Mouse (Mus musculus): ENCODE measurements at regions not wholly inside any gene's neighbourhood (a gene's known extent, or its start where the extent isn't known, plus 50 kb on each side); places are given as distances from the start of the nearest gene placed in this dataset.

DNA sequence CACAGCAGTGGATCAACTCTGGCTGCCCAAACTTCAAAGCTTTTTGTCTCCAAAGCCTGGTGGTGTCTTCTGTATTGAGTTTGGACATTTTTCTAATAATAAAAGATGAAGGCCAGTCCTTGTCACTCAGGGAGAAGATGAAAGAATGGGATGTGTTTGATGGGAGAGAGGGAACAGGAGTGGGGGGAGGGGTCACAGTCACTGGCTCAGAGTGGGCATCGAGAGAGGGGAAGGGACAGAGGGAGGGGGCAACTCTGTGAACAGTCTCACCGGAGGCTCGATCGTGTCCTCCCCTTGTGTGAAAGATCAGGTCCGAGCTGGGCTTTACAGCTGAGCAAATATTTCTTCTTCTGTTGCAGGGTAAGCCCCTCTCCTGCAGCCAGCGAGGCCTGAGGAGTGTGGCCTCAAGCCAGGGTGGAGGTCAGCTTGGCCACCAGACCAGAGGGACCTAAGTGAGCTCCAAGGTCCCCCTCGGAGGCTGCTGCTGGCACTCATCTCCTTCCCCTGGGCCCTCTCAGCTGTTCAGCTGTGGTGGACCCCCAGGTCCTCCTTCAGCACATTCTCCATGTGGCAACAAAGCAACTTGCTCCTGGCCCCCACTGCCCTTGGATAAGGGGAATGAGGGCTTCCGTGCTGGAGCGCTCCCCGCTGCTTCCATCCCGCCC, 108.0 kb upstream of the Zbtb40 start:
- Histone ChIP-seq H3K36me3 (replicated peaks in 1 of 2; ENCODE audit: control insufficient read depth in 1 of 2, insufficient read depth in 1 of 2, low read length in 1 of 2) (no peaks in the 10 kb centered on the region), H3K9me3 (replicated peaks; ENCODE audit: low read length) (peaks cover 7% of the 10 kb centered on the region), H3K4me2 (ENCODE audit: insufficient read depth, low read depth, poor library complexity, severe bottlenecking) (no peak overlapping the region), H3K9ac (ENCODE audit: insufficient read depth, low read depth) (no peak overlapping the region), H3K27ac (ENCODE audit: insufficient read depth, low read depth) (no peak overlapping the region), H3K27me3 (replicated peaks) (peaks cover 86% of the 10 kb centered on the region), H3K4me1 (ENCODE audit: control insufficient read depth in 1 of 2, insufficient read depth in 2 of 2) (no peaks in the 10 kb centered on the region), H3K79me2 (replicated peaks; ENCODE audit: control insufficient read depth, extremely low read depth, insufficient read depth, poor library complexity, severe bottlenecking) (no peaks in the 10 kb centered on the region), H3K4me3 (replicated peaks in 1 of 3; ENCODE audit: low read depth in 2 of 3, low read length in 2 of 3, poor library complexity in 1 of 3) (no peak overlapping the region)
- dilution Hi-C loops (cut with MboI; ENCODE audit: extremely low pct_ligation_motif_present, extremely low pct_unique_long_range_greater_than_20kb, low sequenced_read_pairs) (no loop called here), in situ Hi-C loops (cut with MboI; ENCODE audit: low pct_ligation_motif_present, low pct_unique_long_range_greater_than_20kb, low sequenced_read_pairs) (no loop called here)
- no peak for DNase-seq (ENCODE audit: extremely low read depth)
- TF ChIP-seq PAX5 (IDR thresholded peaks at IDR 0.05; ENCODE audit: low read length), result no peak
- no peak for TF ChIP-seq MAX (IDR thresholded peaks at IDR 0.05; ENCODE audit: low read length)
- TF ChIP-seq POLR2AphosphoS2 (IDR thresholded peaks at IDR 0.05; ENCODE audit: low read depth, low read length), result no peak
- no peak for TF ChIP-seq ZKSCAN1 (IDR thresholded peaks at IDR 0.05; ENCODE audit: borderline replicate concordance, low read depth, low read length)

DNA sequence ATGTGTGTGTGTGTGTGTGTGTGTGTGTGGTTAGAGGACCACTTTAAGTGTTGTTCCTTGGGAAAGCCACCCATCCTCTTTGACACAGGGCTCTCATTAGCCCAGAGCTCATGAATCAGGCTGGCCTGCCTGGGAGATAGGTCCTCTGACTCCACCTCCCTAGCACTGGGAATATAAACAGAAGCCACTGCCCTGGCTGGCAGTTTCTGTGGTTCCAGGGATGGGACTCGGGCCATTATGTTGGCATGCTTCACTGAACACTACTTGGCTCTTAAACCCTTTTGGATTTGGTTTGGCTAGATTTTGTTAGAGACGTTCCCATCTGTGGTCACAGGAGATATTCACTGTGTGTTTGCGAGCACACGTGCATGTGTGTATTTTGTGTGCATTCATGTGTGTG, 100.2 kb upstream of the Zbtb40 start:
- H3K4me3 ChIP-seq (replicated peaks in 1 of 3; ENCODE audit: low read depth in 2 of 3, low read length in 2 of 3, poor library complexity in 1 of 3), result no peak overlapping the region
- H3K9me3 ChIP-seq (replicated peaks; ENCODE audit: low read length), result peaks cover 10% of the 10 kb centered on the region
- DNase-seq (ENCODE audit: extremely low read depth), result no peak
- no peak overlapping the region for H3K4me2 ChIP-seq (ENCODE audit: insufficient read depth, low read depth, poor library complexity, severe bottlenecking)
- TF ChIP-seq USF1 (IDR thresholded peaks at IDR 0.05; ENCODE audit: low read depth, low read length) (no peak), KAT2A (IDR thresholded peaks at IDR 0.05; ENCODE audit: insufficient replicate concordance, low read length) (no peak), ELF1 (IDR thresholded peaks at IDR 0.05; ENCODE audit: low read depth, low read length) (no peak), USF2 (conservative IDR thresholded peaks at IDR 0.05; ENCODE audit: low read depth, low read length) (no peak), MAZ (IDR thresholded peaks at IDR 0.05; ENCODE audit: low read depth, low read length) (no peak), NELFE (IDR thresholded peaks at IDR 0.05; ENCODE audit: low read depth, low read length) (no peak), ZKSCAN1 (IDR thresholded peaks at IDR 0.05; ENCODE audit: borderline replicate concordance, low read depth, low read length) (no peak), PAX5 (IDR thresholded peaks at IDR 0.05; ENCODE audit: low read length) (no peak), HCFC1 (IDR thresholded peaks at IDR 0.05; ENCODE audit: low read depth, low read length) (no peak), CTCF (conservative IDR thresholded peaks at IDR 0.05 in 1 of 2, IDR thresholded peaks at IDR 0.05 in 1 of 2; ENCODE audit: low read depth in 2 of 2, low read length in 2 of 2) (no peak), MEF2A (IDR thresholded peaks at IDR 0.05; ENCODE audit: borderline replicate concordance, low read depth, low read length) (no peak), ZC3H11A (IDR thresholded peaks at IDR 0.05; ENCODE audit: low read depth, low read length) (no peak), SMC3 (IDR thresholded peaks at IDR 0.05; ENCODE audit: low read depth, low read length) (no peak), MXI1 (IDR thresholded peaks at IDR 0.05; ENCODE audit: low read depth, low read length) (no peak), JUN (IDR thresholded peaks at IDR 0.05; ENCODE audit: insufficient read depth, low read depth, low read length) (no peak)
- no peaks in the 10 kb centered on the region for H3K36me3 ChIP-seq (replicated peaks in 1 of 2; ENCODE audit: control insufficient read depth in 1 of 2, insufficient read depth in 1 of 2, low read length in 1 of 2)
- in situ Hi-C loops (cut with MboI; ENCODE audit: low pct_ligation_motif_present, low pct_unique_long_range_greater_than_20kb, low sequenced_read_pairs) (no loop called here), dilution Hi-C loops (cut with MboI; ENCODE audit: extremely low pct_ligation_motif_present, extremely low pct_unique_long_range_greater_than_20kb, low sequenced_read_pairs) (no loop called here)
- no peaks in the 10 kb centered on the region for H3K79me2 ChIP-seq (replicated peaks; ENCODE audit: control insufficient read depth, extremely low read depth, insufficient read depth, poor library complexity, severe bottlenecking)
- H3K27ac ChIP-seq (ENCODE audit: insufficient read depth, low read depth), result no peak overlapping the region
- no peaks in the 10 kb centered on the region; a peak in 1 of 4 replicates for H3K4me1 ChIP-seq (ENCODE audit: control insufficient read depth in 1 of 2, insufficient read depth in 2 of 2)
- peaks cover 56% of the 10 kb centered on the region for H3K27me3 ChIP-seq (replicated peaks)
- no peak overlapping the region for H3K9ac ChIP-seq (ENCODE audit: insufficient read depth, low read depth)

Measured in CH12.LX (cell line).